Mouse (Mus musculus) embryonic fibroblast, embryonic 13.5 days (primary cell): ENCODE measurements at regions not wholly inside any gene's neighbourhood (a gene's known extent, or its start where the extent isn't known, plus 50 kb on each side); places are given as distances from the start of the nearest gene placed in this dataset.

Experiments used
- CTCF ChIP-seq: IDR thresholded peaks from 2 replicates; pipeline ENCODE4 v1.5.1; 2011; ENCODE audit warnings: mild to moderate bottlenecking, control low read depth, low read length, moderate library complexity, borderline replicate concordance; ENCODE audit not compliant: insufficient read depth
- POLR2A ChIP-seq: IDR thresholded peaks from 2 replicates; pipeline ENCODE4 v1.6.1; 2011; ENCODE audit warnings: low read depth, mild to moderate bottlenecking, control low read depth, low read length, moderate library complexity

DNA sequence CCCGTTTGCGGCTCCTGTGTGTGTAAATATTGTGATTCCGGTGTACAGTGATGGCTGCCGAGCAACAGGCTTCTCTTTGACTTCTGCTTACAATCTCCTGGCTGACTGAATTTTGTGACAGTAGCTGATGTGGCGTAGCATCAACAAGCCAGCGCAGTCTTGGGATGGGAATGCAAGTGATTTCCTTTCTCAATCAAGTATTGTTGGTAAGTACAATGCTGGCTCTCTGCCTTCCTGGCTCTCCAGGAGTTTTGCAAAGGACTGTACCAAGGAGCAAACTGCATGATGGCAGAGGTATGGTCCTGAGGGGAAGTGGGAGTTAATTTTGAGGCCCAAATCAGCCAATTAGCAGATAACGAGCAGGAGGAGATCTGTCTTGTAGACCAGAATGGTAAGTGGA is 94.4 kb upstream of the Syt6 start:
- no peak for TF ChIP-seq CTCF
- TF ChIP-seq POLR2A = no peak
